Comparison of ENCODE assay signal across 18 mouse cellular contexts in the genomic region with DNA sequence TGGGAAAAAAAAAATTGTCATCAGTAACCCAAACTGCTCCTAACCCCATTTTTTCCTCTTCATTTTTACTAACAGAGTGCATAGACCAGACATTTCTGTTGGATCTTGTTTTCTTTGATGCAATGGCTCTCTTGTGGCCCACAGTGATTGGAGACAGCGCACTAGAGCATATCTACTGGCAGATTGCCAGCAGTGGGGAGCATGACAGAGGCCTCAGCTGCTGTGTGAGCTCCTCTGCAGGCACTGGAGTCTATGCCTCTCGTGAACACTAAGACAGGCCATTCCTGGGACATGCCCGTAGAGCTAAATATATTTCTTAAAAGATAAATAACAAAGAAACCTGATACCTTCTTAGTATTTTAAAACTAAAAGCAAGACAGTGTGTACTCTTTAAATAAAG. TPM values are rescaled to one million over a fixed set of nuclear protein-coding genes. Genes with fewer than 3 reads are reported as not detected.
A peak's percentile ranks its signal among the peaks of the same experiment; 100 is the strongest.
DNase-seq lines count a peak whose midpoint lies in the region; ATAC-seq and TF ChIP-seq lines count a peak whose summit lies in the region.
"Had no signal": no experiment of that assay in that cellular context is flagged by ENCODE, and none has a peak within 500 bp of the region (broad histone marks: within the 10 kb centered on the region; RNA-seq: fewer than 3 reads in every experiment).

No protein-coding gene starts in this region.

- H3K27me3 ChIP-seq in heart, embryonic 13.5 days (replicated peaks) = peaks cover 6% of the 10 kb centered on the region; the same call in 1 of the 2 replicates
- H3K27me3 ChIP-seq in lung, embryonic 14.5 days (ENCODE audit: insufficient read depth, low read length) = no peaks in the 10 kb centered on the region
- H3K27me3 ChIP-seq in myocyte (ENCODE audit: control insufficient read depth, insufficient read depth, insufficient read length) = no peaks in the 10 kb centered on the region
- H3K27me3 ChIP-seq: lung, embryonic 15.5 days; neural tube, embryonic 12.5 days had no signal

- H3K27ac ChIP-seq in heart, embryonic 13.5 days (replicated peaks) = peak overlapping the region; percentile 63
- H3K27ac ChIP-seq in lung, embryonic 14.5 days (ENCODE audit: low read depth) = no peak overlapping the region
- H3K27ac ChIP-seq: limb, embryonic 12.5 days; lung, embryonic 15.5 days; neural tube, embryonic 12.5 days had no signal

- no peak for TF ChIP-seq POLR2A in lung, adult 2 months (IDR thresholded peaks at IDR 0.05; ENCODE audit: borderline replicate concordance, extremely low read depth, low read depth, low read length)
- TF ChIP-seq POLR2A in myocyte (IDR thresholded peaks at IDR 0.05; ENCODE audit: insufficient read length, low read depth) = no peak

- no peak overlapping the region for H3K4me3 ChIP-seq in heart, embryonic 13.5 days
- H3K4me3 ChIP-seq in lung, embryonic 14.5 days (ENCODE audit: low read depth, low read length) = no peak overlapping the region
- no peak overlapping the region for H3K4me3 ChIP-seq in lung, adult 2 months (replicated peaks; ENCODE audit: extremely low read depth, low read depth, low read length)
- H3K4me3 ChIP-seq in myocyte = no peak overlapping the region
- H3K4me3 ChIP-seq: limb, embryonic 12.5 days; lung, embryonic 15.5 days; neural tube, embryonic 12.5 days had no signal

- no peak for TF ChIP-seq CTCF in lung, embryonic 14.5 days (IDR thresholded peaks at IDR 0.05; ENCODE audit: low read depth)
- no peak for TF ChIP-seq CTCF in lung, adult 2 months (IDR thresholded peaks at IDR 0.05; ENCODE audit: insufficient read depth, low read length)

- no peaks in the 10 kb centered on the region for H3K9me3 ChIP-seq in heart, embryonic 13.5 days
- no peaks in the 10 kb centered on the region for H3K9me3 ChIP-seq in lung, embryonic 14.5 days (ENCODE audit: low read depth, low read length)
- H3K9me3 ChIP-seq: limb, embryonic 12.5 days; lung, embryonic 15.5 days; neural tube, embryonic 12.5 days had no signal

- DNase-seq in heart, adult 18-20 months = no peak
- DNase-seq in lung, embryonic 14.5 days = peak; percentile 79
- no peak for DNase-seq in lung, adult 2 months
- DNase-seq in NIH3T3 (ENCODE audit: low read depth) = peak; percentile 50
- DNase-seq in layer of hippocampus, postnatal 36 days = no peak
- DNase-seq: cerebellum, postnatal 25 days; kidney, adult 8-10 months; thymus, adult 18-20 months had no signal

- H3K4me1 ChIP-seq in heart, embryonic 13.5 days = peaks cover 19% of the 10 kb centered on the region
- H3K4me1 ChIP-seq in lung, embryonic 14.5 days (ENCODE audit: insufficient read depth) = peaks cover 7% of the 10 kb centered on the region
- no peaks in the 10 kb centered on the region; the same call in 1 of the 2 replicates for H3K4me1 ChIP-seq in lung, adult 2 months (ENCODE audit: control insufficient read depth, insufficient read depth, low read length)

- H3K4me2 ChIP-seq in heart, embryonic 13.5 days = no peak overlapping the region
- H3K4me2 ChIP-seq in lung, embryonic 14.5 days = no peak overlapping the region
- H3K4me2 ChIP-seq in myocyte (ENCODE audit: low read depth) = no peak overlapping the region
- H3K4me2 ChIP-seq: limb, embryonic 12.5 days; lung, embryonic 15.5 days; neural tube, embryonic 12.5 days had no signal

- peaks cover 11% of the 10 kb centered on the region for H3K79me2 ChIP-seq in myocyte (ENCODE audit: control insufficient read depth, insufficient read depth)

- 8% methylated on average over 3 of the region's 3 CpGs for WGBS in heart, embryonic 13.5 days
- 20% methylated on average over 3 of the region's 3 CpGs for WGBS in lung, embryonic 14.5 days
- WGBS in lung, adult 2 months = 33% methylated on average over 3 of the region's 3 CpGs

- no peak overlapping the region for H3ac ChIP-seq in myocyte (ENCODE audit: control insufficient read depth, insufficient read length)

- H3K9ac ChIP-seq in heart, embryonic 13.5 days = no peak overlapping the region
- H3K9ac ChIP-seq in lung, embryonic 14.5 days = no peak overlapping the region
- H3K9ac ChIP-seq: limb, embryonic 12.5 days; lung, embryonic 15.5 days; neural tube, embryonic 12.5 days had no signal

- H3K36me3 ChIP-seq in heart, embryonic 13.5 days = no peaks in the 10 kb centered on the region
- H3K36me3 ChIP-seq in lung, embryonic 14.5 days (ENCODE audit: insufficient read depth) = no peaks in the 10 kb centered on the region
- no peaks in the 10 kb centered on the region for H3K36me3 ChIP-seq in myocyte (ENCODE audit: control insufficient read depth, insufficient read depth)
- H3K36me3 ChIP-seq: limb, embryonic 12.5 days; lung, embryonic 15.5 days; neural tube, embryonic 12.5 days had no signal

- ATAC-seq in heart, embryonic 13.5 days (ENCODE audit: extremely low read depth, insufficient number of reproducible peaks, low FRiP score, low TSS enrichment) = no peak
- ATAC-seq in lung, embryonic 14.5 days (ENCODE audit: insufficient read depth) = no peak
- ATAC-seq in erythroid progenitor cell, adult 5-6 weeks (replicated peaks; ENCODE audit: low FRiP score, poor library complexity, severe bottlenecking) = no peak
- ATAC-seq: activated CD4-positive, CD25-positive, alpha-beta regulatory T cell, adult 4 months; hindbrain, embryonic 16.5 days had no signal

TF ChIP-seq in myocyte, 11 proteins besides CTCF, POLR2A, EP300 and RAD21:
- TF ChIP-seq MAX (IDR thresholded peaks at IDR 0.05; ENCODE audit: low read depth) (no peak), MYOD1 (IDR thresholded peaks at IDR 0.05; ENCODE audit: control insufficient read depth in 1 of 3, insufficient read length in 2 of 3, low read depth in 2 of 3) (peak; percentile 17 to 56 (median 24)), E2F4 (IDR thresholded peaks at IDR 0.05; ENCODE audit: insufficient read depth) (no peak), POLR2AphosphoS2 (IDR thresholded peaks at IDR 0.05; ENCODE audit: insufficient read length, low read depth) (no peak), TCF3 (IDR thresholded peaks at IDR 0.05; ENCODE audit: insufficient read length, low read depth) (no peak), TCF12 (IDR thresholded peaks at IDR 0.05; ENCODE audit: insufficient read depth, poor library complexity, severe bottlenecking) (no peak), MYOG (IDR thresholded peaks at IDR 0.05; ENCODE audit: control insufficient read depth in 1 of 3, insufficient read depth in 1 of 3, insufficient read length in 2 of 3, low read depth in 2 of 3) (peak in 2 of 3 experiments; percentile 16 to 58)

RNA-seq across cellular contexts. Expression of a gene that starts 3.5 kb away (rescaled TPM):
- polyA plus RNA-seq in heart, embryonic 13.5 days (2015; fragmentation: Nextera tagmentation; extraction: Ambion mirVana) = 22.0 and 23.9 TPM in 2 replicates
- 10 to 100 TPM; 15.2 to 16.4 TPM for total RNA-seq in heart, adult 18-20 months (2021)
- 36.9 and 40.8 TPM in 2 replicates for polyA plus RNA-seq in lung, embryonic 14.5 days (2014; fragmentation: Nextera tagmentation; extraction: Ambion mirVana)
- 2.4 and 3.9 TPM in 2 replicates for polyA plus RNA-seq in lung, adult 2 months (2012; rRNA removed)
- polyA plus RNA-seq in myocyte (2012; fragmentation: generic; extraction: Trizol) = 7.2 TPM
- 10 to 100 TPM; 31.2 to 33.1 TPM for total RNA-seq in layer of hippocampus, postnatal 36 days (2021)
- 4.2 and 9.4 TPM in 2 replicates for total RNA-seq in erythroid progenitor cell, adult 5-6 weeks (2015; ENCODE audit: low replicate concordance)
- 5.4 and 10.3 TPM in 2 replicates for total RNA-seq in erythroid progenitor cell, adult 5-6 weeks (2017; ENCODE audit: low replicate concordance)

RNA-seq across cellular contexts. Expression of a gene that starts 6.2 kb away (rescaled TPM):
- polyA plus RNA-seq in heart, embryonic 13.5 days (2015; fragmentation: Nextera tagmentation; extraction: Ambion mirVana) = 9.1 and 10.4 TPM in 2 replicates
- total RNA-seq in heart, adult 18-20 months (2021) = 10 to 100 TPM; 10.3 to 13.0 TPM
- 1.9 and 2.5 TPM in 2 replicates for polyA plus RNA-seq in lung, embryonic 14.5 days (2014; fragmentation: Nextera tagmentation; extraction: Ambion mirVana)
- polyA plus RNA-seq in lung, adult 2 months (2012; rRNA removed) = 0.45 and 0.84 TPM in 2 replicates
- polyA plus RNA-seq in myocyte (2012; fragmentation: generic; extraction: Trizol) = 71.8 TPM
- 1 to 10 TPM; 3.2 TPM for total RNA-seq in layer of hippocampus, postnatal 36 days (2021)
- not detected in 2 replicates for total RNA-seq in erythroid progenitor cell, adult 5-6 weeks (2015; ENCODE audit: low replicate concordance)
- not detected in 2 replicates for total RNA-seq in erythroid progenitor cell, adult 5-6 weeks (2017; ENCODE audit: low replicate concordance)
- total RNA-seq: granulocyte monocyte progenitor cell, adult 5-6 weeks; megakaryocyte, adult 5-6 weeks had no signal
- polyA plus RNA-seq: activated CD4-positive, CD25-positive, alpha-beta regulatory T cell, adult 4 months had no signal

Comparison
In these comparisons a context has a peak if more than half of its experiments do, and no peak if none do; other contexts are left out.
1. DNase-seq: peak in lung, embryonic 14.5 days (single experiment) and NIH3T3 (single experiment); none in heart, adult 18-20 months (0 of 2), lung, adult 2 months (single experiment) and layer of hippocampus, postnatal 36 days (0 of 2).